In genomic region chr5:122157827-122158381, GRCm38 (mm10) we compare ENCODE assay signal across 8 mouse cellular contexts. TPM values are rescaled to one million over a fixed set of nuclear protein-coding genes. Genes with fewer than 3 reads are reported as not detected.
DNase-seq lines count a peak whose midpoint lies in the region; ATAC-seq and TF ChIP-seq lines count a peak whose summit lies in the region.

Ppp1cc (plus strand) TSS chr5:122158278.

- no peaks in the 10 kb centered on the region for H3K9me3 ChIP-seq in hindbrain, postnatal 0 days (ENCODE audit: low read length)

- intact Hi-C loops in gastrocnemius, adult 2 months (cut with DNase I) = no loop called here

- peak within 1 kb of the TSS; percentile 98 for H3K9ac ChIP-seq in hindbrain, postnatal 0 days (replicated peaks; ENCODE audit: low read length)

- peak; percentile 96 for ATAC-seq in hindbrain, postnatal 0 days
- ATAC-seq in megakaryocyte progenitor cell, adult 5-6 weeks (replicated peaks; ENCODE audit: poor library complexity) = peak; percentile 92

- peak within 1 kb of the TSS; percentile 95 for H3K27ac ChIP-seq in gastrocnemius, adult 2 months
- H3K27ac ChIP-seq in hindbrain, postnatal 0 days = peak within 1 kb of the TSS; percentile 85

- no peaks in the 10 kb centered on the region; the same call in 1 of the 2 replicates for H3K36me3 ChIP-seq in hindbrain, postnatal 0 days (ENCODE audit: insufficient read depth, low read length)

- peak within 1 kb of the TSS; percentile 74 for H3K4me2 ChIP-seq in hindbrain, postnatal 0 days (ENCODE audit: low read depth, low read length)

- peaks cover 14% of the 10 kb centered on the region for H3K4me1 ChIP-seq in hindbrain, postnatal 0 days (ENCODE audit: insufficient read depth, low read length)

- peak within 1 kb of the TSS; percentile 99 for H3K4me3 ChIP-seq in gastrocnemius, adult 2 months
- H3K4me3 ChIP-seq in hindbrain, postnatal 0 days (ENCODE audit: low read length) = peak within 1 kb of the TSS; percentile 95

- 1% methylated on average over 33 of the region's 54 CpGs for WGBS in hindbrain, postnatal 0 days

- TF ChIP-seq CTCF in gastrocnemius, adult 2 months (IDR thresholded peaks at IDR 0.05) = peak; percentile 48
- peak; percentile 41; the same call in 1 of the 2 replicates for TF ChIP-seq CTCF in hindbrain, postnatal 0 days (IDR thresholded peaks at IDR 0.05; ENCODE audit: low read depth)

- DNase-seq in WW6 (ENCODE audit: low read depth, low spot score) = peak; percentile 87
- peak; percentile 87 to 92 for DNase-seq in cerebellum, postnatal 36 days
- DNase-seq in gastrocnemius, adult 2 months = peak; percentile 96
- peak; percentile 97 for DNase-seq in hindbrain, postnatal 0 days (ENCODE audit: low spot score)
- DNase-seq in left cerebral cortex, adult 9 months (ENCODE audit: low spot score in 2 of 2) = peak; percentile 55 to 90
- DNase-seq in right cerebral cortex, postnatal 14 days = peak; percentile 93
- peak; percentile 76 to 88 for DNase-seq in urinary bladder, postnatal 36 days (ENCODE audit: low spot score in 2 of 2)

- H3K27me3 ChIP-seq in hindbrain, postnatal 0 days (ENCODE audit: insufficient read depth, low read length) = no peaks in the 10 kb centered on the region

RNA-seq across cellular contexts. Expression of gene Ppp1cc, which starts in this region (rescaled TPM):
- total RNA-seq in gastrocnemius, adult 2 months (2021) = 100 to 1,000 TPM; 154 to 155 TPM
- total RNA-seq in hindbrain, postnatal 0 days (2014; rRNA removed) = 205 and 207 TPM in 2 replicates
- polyA plus RNA-seq in hindbrain, postnatal 0 days (2015; fragmentation: Nextera tagmentation; extraction: Ambion mirVana) = 177 and 184 TPM in 2 replicates
- 431 and 436 TPM in 2 replicates for total RNA-seq in megakaryocyte progenitor cell, adult 5-6 weeks (2015)
- total RNA-seq in megakaryocyte progenitor cell, adult 5-6 weeks (2017) = 207 and 219 TPM in 2 replicates

Comparison
In these comparisons a context has a peak if more than half of its experiments do, and no peak if none do; other contexts are left out.
1. Peak in every context shown above with its lines: DNase-seq, ATAC-seq, H3K4me3 ChIP-seq and H3K27ac ChIP-seq.